Mouse (Mus musculus) CH12.LX (cell line): ENCODE measurements around the gene Trpc4ap.

ENCODE experiments used
- EP300 ChIP-seq: IDR thresholded peaks from 2 replicates; pipeline ENCODE4 v1.6.1; 2011; ENCODE audit warnings: low read length, improper control_type of control experiment
- ETS1 ChIP-seq: conservative IDR thresholded peaks from 2 replicates; pipeline ENCODE4 v1.6.1; 2012; ENCODE audit warnings: low read depth, mild to moderate bottlenecking, inconsistent platforms, low read length, improper control_type of control experiment, moderate library complexity
- POLR2AphosphoS2 ChIP-seq: IDR thresholded peaks from 2 replicates; pipeline ENCODE4 v1.6.1; 2011; ENCODE audit warnings: low read depth, low read length, improper control_type of control experiment
- RAD21 ChIP-seq: IDR thresholded peaks from 2 replicates; pipeline ENCODE4 v1.6.1; 2011; ENCODE audit warnings: low read depth, mild to moderate bottlenecking, low read length, improper control_type of control experiment, moderate library complexity

GRCm38 (mm10) chr2:155635961-155636360, 56.2 kb downstream of the Trpc4ap start:
- no peak for TF ChIP-seq POLR2AphosphoS2
- no peak for TF ChIP-seq EP300
- TF ChIP-seq RAD21, result no peak
- no peak for TF ChIP-seq ETS1
